Mouse (Mus musculus): ENCODE measurements around the gene Mpnd.
A peak's percentile ranks its signal among the peaks of the same experiment; 100 is the strongest.
"Not testable (repeated sequence)": the region's sequence is repeated elsewhere in the genome, so short reads cannot be mapped to it uniquely, and the experiment has no call there.

Mpnd gene

GRCm38 (mm10) chr17:56036176-56036900 lies 30.8 kb downstream of the Mpnd start, which contains the start of gene Sh3gl1:
Gene Sh3gl1 (minus strand): TSS chr17:56036635.
- peak; percentile 99 to 100 for DNase-seq (ENCODE audit: low read depth in 2 of 2, low spot score in 2 of 2)

- DNase-seq (ENCODE audit: low read depth in 2 of 2, low spot score in 2 of 2): no peak
Observed at GRCm38 (mm10) chr17:56036901-56037287, 31.4 kb downstream of the Mpnd start.

- no peak for DNase-seq (ENCODE audit: low read depth in 2 of 2, low spot score in 2 of 2)
Observed at GRCm38 (mm10) chr17:56038583-56039261, 33.2 kb downstream of the Mpnd start.

GRCm38 (mm10) chr17:56039345-56039744 lies 33.8 kb downstream of the Mpnd start:
- no peak for DNase-seq (ENCODE audit: low read depth in 2 of 2, low spot score in 2 of 2)

- DNase-seq (ENCODE audit: low read depth in 2 of 2, low spot score in 2 of 2): peak; percentile 87 to 90
Observed at GRCm38 (mm10) chr17:56040030-56040856, 34.7 kb downstream of the Mpnd start, which contains the start of gene Chaf1a. Gene Chaf1a (plus strand): TSS chr17:56040439.

- DNase-seq (ENCODE audit: low read depth in 2 of 2, low spot score in 2 of 2): no peak
Observed at GRCm38 (mm10) chr17:56040857-56041163, 35.3 kb downstream of the Mpnd start.

GRCm38 (mm10) chr17:56051369-56051768 lies 45.9 kb downstream of the Mpnd start:
- no peak for DNase-seq (ENCODE audit: low read depth in 2 of 2, low spot score in 2 of 2)

GRCm38 (mm10) chr17:56054938-56055337 lies 49.4 kb downstream of the Mpnd start:
- DNase-seq (ENCODE audit: low read depth in 2 of 2, low spot score in 2 of 2): no peak

- DNase-seq (ENCODE audit: low read depth in 2 of 2, low spot score in 2 of 2): no peak
Observed at GRCm38 (mm10) chr17:56055945-56056678, 50.6 kb downstream of the Mpnd start.

GRCm38 (mm10) chr17:56057381-56058120 lies 52.0 kb downstream of the Mpnd start:
- no peak for DNase-seq (ENCODE audit: low read depth in 2 of 2, low spot score in 2 of 2)

GRCm38 (mm10) chr17:56062081-56062480 lies 56.6 kb downstream of the Mpnd start:
- DNase-seq (ENCODE audit: low read depth in 2 of 2, low spot score in 2 of 2): no peak

- not testable (repeated sequence) for DNase-seq (ENCODE audit: low read depth in 2 of 2, low spot score in 2 of 2)
Observed at GRCm38 (mm10) chr17:56065715-56066114, 60.2 kb downstream of the Mpnd start.
